Mouse (Mus musculus) E14TG2a.4 (cell line): ENCODE data around the gene Pola2.

Experiments
- CTCF ChIP-seq: conservative IDR thresholded peaks from 2 replicates; pipeline ENCODE4 v1.5.1; 2014; ENCODE audit warnings: low read length
- NANOG ChIP-seq: IDR thresholded peaks from 2 replicates; pipeline ENCODE4 v1.6.1; 2014; ENCODE audit warnings: borderline replicate concordance, low read length, mixed read lengths

DNA sequence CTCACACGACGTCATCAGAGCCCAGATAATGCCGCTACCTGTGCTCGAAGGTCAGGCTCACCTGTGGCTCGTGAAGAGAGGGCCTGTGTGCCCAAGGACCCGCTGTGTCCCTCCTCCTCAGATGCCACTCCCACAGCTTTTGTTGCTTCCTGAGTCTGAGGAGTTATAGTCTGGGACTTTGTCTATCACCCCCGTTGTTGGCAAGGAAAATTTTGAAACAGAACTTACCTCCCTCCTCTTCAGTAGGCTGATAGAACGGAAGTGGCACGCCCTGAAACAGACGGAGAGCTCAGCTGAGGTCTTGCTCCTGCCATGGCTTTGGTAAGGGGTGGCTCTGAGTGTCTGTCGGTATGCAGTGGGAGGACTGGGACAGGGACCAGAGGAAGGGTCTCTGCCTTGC lies 13.8 kb downstream of the Pola2 start:
- TF ChIP-seq CTCF (no peak), NANOG (no peak)
